Mouse (Mus musculus) embryonic facial prominence, embryonic 12.5 days (tissue): ENCODE measurements around the gene Lrrc25. TPM values are rescaled to one million over a fixed set of nuclear protein-coding genes. Genes with fewer than 3 reads are reported as not detected.
A peak's percentile ranks its signal among the peaks of the same experiment; 100 is the strongest.

ENCODE experiments used
- ATAC-seq: fragments of 200-750 bp; cut with Nextera tagmentation; 2 replicates; pipeline ENCODE4 v1.8.0; 2017; ENCODE audit not compliant: insufficient number of reproducible peaks, insufficient read depth, low FRiP score, low TSS enrichment
- H3K27ac ChIP-seq: fragments of 300-500 bp; sonication (generic); 2 replicates; pipeline ENCODE4 v1.5.1; 2016; ENCODE audit warnings: mild to moderate bottlenecking
- H3K27me3 ChIP-seq: fragments of 300-500 bp; sonication (generic); 2 replicates; pipeline ENCODE4 v1.6.1; 2016; ENCODE audit warnings: mild to moderate bottlenecking, moderate library complexity
- H3K36me3 ChIP-seq: fragments of 300-500 bp; sonication (generic); 2 replicates; pipeline ENCODE4 v1.6.1; 2016; ENCODE audit warnings: mild to moderate bottlenecking
- H3K4me1 ChIP-seq: fragments of 300-500 bp; sonication (generic); 2 replicates; pipeline ENCODE4 v1.6.1; 2016
- H3K4me2 ChIP-seq: fragments of 300-500 bp; sonication (generic); replicated peaks from 2 replicates; pipeline ENCODE4 v1.6.1; 2016; ENCODE audit warnings: mild to moderate bottlenecking, moderate library complexity
- H3K4me3 ChIP-seq: fragments of 300-500 bp; sonication (generic); 2 replicates; pipeline ENCODE4 v1.5.1; 2016; ENCODE audit warnings: mild to moderate bottlenecking
- H3K9ac ChIP-seq: fragments of 300-500 bp; sonication (generic); 2 replicates; pipeline ENCODE4 v1.6.1; 2016; ENCODE audit warnings: mild to moderate bottlenecking, moderate library complexity
- H3K9me3 ChIP-seq: fragments of 300-500 bp; sonication (generic); 2 replicates; pipeline ENCODE4 v1.6.1; 2016; ENCODE audit warnings: mild to moderate bottlenecking, moderate library complexity
- WGBS: fragments of 180-500 bp; shearing (Covaris S2); methylation state at CpG from one replicate; pipeline ENCODE4 v1.1.7; 2016; 5-methylcytosine and 5-hydroxymethylcytosine counted together
- polyA plus RNA-seq: library from polyadenylated mRNA; unstranded; fragments of >200 nt; fragmentation: Nextera tagmentation; extraction: Ambion mirVana; gene quantifications from 2 replicates; pipeline ENCODE4 v1.2.1, GENCODE M21; 2016

Gene Lrrc25
- polyA plus RNA-seq, 1 experiment from 2014 or later, result 1.2 TPM

GRCm38 (mm10) chr8:70609368-70609848, 6.5 kb upstream of the Lrrc25 start:
- H3K27me3 ChIP-seq, result no peaks in the 10 kb centered on the region
- peak overlapping the region; percentile 98 for H3K27ac ChIP-seq
- 0 out of 2 replicates have a peak, but pooled peaks cover 1% of the 10 kb centered on the region for H3K36me3 ChIP-seq
- H3K4me3 ChIP-seq, result peak overlapping the region; percentile 44
- H3K9ac ChIP-seq, result peak overlapping the region; percentile 53
- peak overlapping the region; percentile 87 for H3K4me2 ChIP-seq
- H3K9me3 ChIP-seq, result no peaks in the 10 kb centered on the region
- under 1% methylated on average over 34 of the region's 39 CpGs for WGBS
- peaks cover 40% of the 10 kb centered on the region for H3K4me1 ChIP-seq
- peak; percentile 54 for ATAC-seq

GRCm38 (mm10) chr8:70609849-70610795, 5.8 kb upstream of the Lrrc25 start:
- ATAC-seq, result peak; percentile 49
- H3K36me3 ChIP-seq, result no peaks in the 10 kb centered on the region
- H3K4me3 ChIP-seq, result peak overlapping the region; percentile 44
- peaks cover 40% of the 10 kb centered on the region for H3K4me1 ChIP-seq
- peak overlapping the region; percentile 87 for H3K4me2 ChIP-seq
- H3K9ac ChIP-seq, result peak overlapping the region; percentile 53
- H3K9me3 ChIP-seq, result no peaks in the 10 kb centered on the region
- no peaks in the 10 kb centered on the region for H3K27me3 ChIP-seq
- WGBS, result 1% methylated on average over 43 of the region's 45 CpGs
- peak overlapping the region; percentile 98 for H3K27ac ChIP-seq

GRCm38 (mm10) chr8:70610796-70611771, 4.9 kb upstream of the Lrrc25 start:
- ATAC-seq, result no peak
- H3K27ac ChIP-seq, result peak overlapping the region; percentile 98
- H3K27me3 ChIP-seq, result no peaks in the 10 kb centered on the region
- no peaks in the 10 kb centered on the region for H3K9me3 ChIP-seq
- under 1% methylated on average over 54 of the region's 54 CpGs for WGBS
- H3K4me2 ChIP-seq, result peak overlapping the region; percentile 87
- peaks cover 40% of the 10 kb centered on the region for H3K4me1 ChIP-seq
- peak overlapping the region; percentile 44 for H3K4me3 ChIP-seq
- H3K36me3 ChIP-seq, result no peaks in the 10 kb centered on the region
- H3K9ac ChIP-seq, result peak overlapping the region; percentile 60

GRCm38 (mm10) chr8:70611849-70612248, 4.1 kb upstream of the Lrrc25 start:
- under 1% methylated on average over 6 of the region's 6 CpGs for WGBS
- Histone ChIP-seq H3K27ac (peak overlapping the region; percentile 98), H3K4me1 (peaks cover 34% of the 10 kb centered on the region), H3K9me3 (no peaks in the 10 kb centered on the region), H3K36me3 (no peaks in the 10 kb centered on the region), H3K4me2 (peak overlapping the region; percentile 87), H3K4me3 (peak overlapping the region; percentile 44), H3K9ac (peak overlapping the region; percentile 60; the same call in 1 of the 2 replicates), H3K27me3 (no peaks in the 10 kb centered on the region)
- no peak for ATAC-seq

GRCm38 (mm10) chr8:70613763-70614162, 2.2 kb upstream of the Lrrc25 start:
- H3K27me3 ChIP-seq, result no peaks in the 10 kb centered on the region
- H3K27ac ChIP-seq, result no peak overlapping the region
- H3K4me2 ChIP-seq, result no peak overlapping the region
- no peak for ATAC-seq
- H3K9me3 ChIP-seq, result no peaks in the 10 kb centered on the region
- no peak overlapping the region for H3K4me3 ChIP-seq
- no peaks in the 10 kb centered on the region for H3K36me3 ChIP-seq
- peaks cover 21% of the 10 kb centered on the region for H3K4me1 ChIP-seq
- no peak overlapping the region for H3K9ac ChIP-seq
- 13% methylated on average over 1 of the region's 1 CpGs for WGBS

- ATAC-seq, result no peak
- WGBS, result 78% methylated on average over 5 of the region's 5 CpGs
- Histone ChIP-seq H3K9ac (no peak overlapping the region), H3K27me3 (no peaks in the 10 kb centered on the region), H3K36me3 (no peaks in the 10 kb centered on the region), H3K27ac (no peak overlapping the region), H3K4me3 (no peak overlapping the region), H3K9me3 (no peaks in the 10 kb centered on the region), H3K4me2 (no peak overlapping the region), H3K4me1 (peaks cover 14% of the 10 kb centered on the region)
Measured at GRCm38 (mm10) chr8:70614469-70614868, 1.5 kb upstream of the Lrrc25 start.

- Histone ChIP-seq H3K4me1 (peaks cover 13% of the 10 kb centered on the region), H3K4me2 (no peak overlapping the region), H3K27me3 (peaks cover 5% of the 10 kb centered on the region), H3K4me3 (no peak overlapping the region), H3K27ac (no peak overlapping the region), H3K9me3 (no peaks in the 10 kb centered on the region), H3K36me3 (no peaks in the 10 kb centered on the region), H3K9ac (no peak overlapping the region)
- ATAC-seq, result no peak
- 90% methylated on average over 8 of the region's 8 CpGs for WGBS
Measured at GRCm38 (mm10) chr8:70615281-70615680, 674 bp upstream of the Lrrc25 start.

- no peak for ATAC-seq
- Histone ChIP-seq H3K4me3 (no peak overlapping the region), H3K4me2 (no peak overlapping the region), H3K9ac (no peak overlapping the region), H3K9me3 (no peaks in the 10 kb centered on the region), H3K27ac (no peak overlapping the region), H3K4me1 (0 out of 2 replicates have a peak, but pooled peaks cover 2% of the 10 kb centered on the region), H3K36me3 (no peaks in the 10 kb centered on the region), H3K27me3 (peaks cover 13% of the 10 kb centered on the region)
- 49% methylated on average over 11 of the region's 11 CpGs for WGBS
Measured at GRCm38 (mm10) chr8:70616645-70617044, 690 bp downstream of the Lrrc25 start.

- Histone ChIP-seq H3K27ac (no peak overlapping the region; the same call in 1 of the 2 replicates), H3K9ac (no peak overlapping the region)
- ATAC-seq, result no peak
Measured at GRCm38 (mm10) chr8:70617985-70618384, 2.0 kb downstream of the Lrrc25 start.

GRCm38 (mm10) chr8:70618888-70619334, 3.0 kb downstream of the Lrrc25 start:
- Histone ChIP-seq H3K27me3 (peaks cover 23% of the 10 kb centered on the region), H3K27ac (no peak overlapping the region), H3K9ac (no peak overlapping the region), H3K4me3 (no peak overlapping the region), H3K36me3 (no peaks in the 10 kb centered on the region), H3K4me2 (no peak overlapping the region), H3K9me3 (no peaks in the 10 kb centered on the region), H3K4me1 (no peaks in the 10 kb centered on the region)
- no peak for ATAC-seq
- 33% methylated on average over 9 of the region's 9 CpGs for WGBS

More at GRCm38 (mm10) chr8:70617985-70618384, 2.0 kb downstream of the Lrrc25 start:
- peaks cover 23% of the 10 kb centered on the region for H3K27me3 ChIP-seq
- no peaks in the 10 kb centered on the region for H3K36me3 ChIP-seq
- H3K4me1 ChIP-seq, result no peaks in the 10 kb centered on the region
- no peak overlapping the region for H3K4me3 ChIP-seq
- WGBS, result 78% methylated on average over 11 of the region's 11 CpGs
- no peak overlapping the region for H3K4me2 ChIP-seq
- H3K9me3 ChIP-seq, result no peaks in the 10 kb centered on the region

GRCm38 (mm10) chr8:70622220-70622619, 6.3 kb downstream of the Lrrc25 start:
- 57% methylated on average over 3 of the region's 3 CpGs for WGBS
- no peak overlapping the region for H3K4me2 ChIP-seq
- no peaks in the 10 kb centered on the region for H3K9me3 ChIP-seq
- H3K36me3 ChIP-seq, result no peaks in the 10 kb centered on the region
- H3K4me3 ChIP-seq, result no peak overlapping the region
- H3K27ac ChIP-seq, result no peak overlapping the region
- no peak for ATAC-seq
- no peak overlapping the region for H3K9ac ChIP-seq
- no peaks in the 10 kb centered on the region for H3K4me1 ChIP-seq
- peaks cover 23% of the 10 kb centered on the region for H3K27me3 ChIP-seq
